Mouse (Mus musculus): Measurements from ENCODE around the gene Sspo.

The Sspo gene

GRCm38 (mm10) chr6:48447929-48448328 is at the start of gene Sspo:
Gene Sspo (plus strand): TSS chr6:48448229.
- no peak for DNase-seq (ENCODE audit: low spot score in 2 of 2)

GRCm38 (mm10) chr6:48399906-48400305 is 48.1 kb upstream of the Sspo start:
- no peak for DNase-seq (ENCODE audit: low spot score in 2 of 2)

GRCm38 (mm10) chr6:48404071-48404470 is 44.0 kb upstream of the Sspo start:
- no peak for DNase-seq (ENCODE audit: low spot score in 2 of 2)

GRCm38 (mm10) chr6:48409726-48410343 is 38.2 kb upstream of the Sspo start:
- no peak for DNase-seq (ENCODE audit: low spot score in 2 of 2)

- DNase-seq (ENCODE audit: low spot score in 2 of 2) = no peak
These were observed 37.5 kb upstream of the Sspo start for GRCm38 (mm10) chr6:48410551-48410950.

GRCm38 (mm10) chr6:48411193-48412092 is 36.6 kb upstream of the Sspo start:
- no peak for DNase-seq (ENCODE audit: low spot score in 2 of 2)

GRCm38 (mm10) chr6:48412147-48412546 is 35.9 kb upstream of the Sspo start:
- DNase-seq (ENCODE audit: low spot score in 2 of 2) = no peak

- DNase-seq (ENCODE audit: low spot score in 2 of 2) = no peak
These were observed 35.4 kb upstream of the Sspo start for GRCm38 (mm10) chr6:48412662-48413061.

- no peak for DNase-seq (ENCODE audit: low spot score in 2 of 2)
These were observed 34.9 kb upstream of the Sspo start for GRCm38 (mm10) chr6:48413081-48413480.

- no peak for DNase-seq (ENCODE audit: low spot score in 2 of 2)
These were observed 33.1 kb upstream of the Sspo start for GRCm38 (mm10) chr6:48414886-48415285.

- no peak for DNase-seq (ENCODE audit: low spot score in 2 of 2)
These were observed 32.4 kb upstream of the Sspo start for GRCm38 (mm10) chr6:48415636-48416035.

GRCm38 (mm10) chr6:48416486-48416885 is 31.5 kb upstream of the Sspo start:
- DNase-seq (ENCODE audit: low spot score in 2 of 2) = no peak

- DNase-seq (ENCODE audit: low spot score in 2 of 2) = no peak
These were observed 27.4 kb upstream of the Sspo start for GRCm38 (mm10) chr6:48420647-48421046.

- DNase-seq (ENCODE audit: low spot score in 2 of 2) = no peak
These were observed 24.7 kb upstream of the Sspo start for GRCm38 (mm10) chr6:48423336-48423735.

GRCm38 (mm10) chr6:48424074-48424473 is 24.0 kb upstream of the Sspo start:
- no peak for DNase-seq (ENCODE audit: low spot score in 2 of 2)

GRCm38 (mm10) chr6:48426956-48427355 is 21.1 kb upstream of the Sspo start:
- no peak for DNase-seq (ENCODE audit: low spot score in 2 of 2)

GRCm38 (mm10) chr6:48428769-48429557 is 19.1 kb upstream of the Sspo start:
- no peak for DNase-seq (ENCODE audit: low spot score in 2 of 2)

GRCm38 (mm10) chr6:48430748-48431147 is 17.3 kb upstream of the Sspo start:
- no peak for DNase-seq (ENCODE audit: low spot score in 2 of 2)

- no peak for DNase-seq (ENCODE audit: low spot score in 2 of 2)
These were observed 14.9 kb upstream of the Sspo start for GRCm38 (mm10) chr6:48432893-48433816.

GRCm38 (mm10) chr6:48434651-48435050 is 13.4 kb upstream of the Sspo start:
- no peak for DNase-seq (ENCODE audit: low spot score in 2 of 2)

- no peak for DNase-seq (ENCODE audit: low spot score in 2 of 2)
These were observed 12.9 kb upstream of the Sspo start for GRCm38 (mm10) chr6:48435111-48435510.
